Mouse (Mus musculus) left cerebral cortex, adult 18-20 months (tissue): Measurements from ENCODE around the gene Mmab. TPM values are rescaled to one million over a fixed set of nuclear protein-coding genes. Genes with fewer than 3 reads are reported as not detected.

ENCODE experiments used
- microRNA-seq, 2 experiments: library from miRNA; unstranded; fragments of <30 nt; microRNA quantifications; one replicate each; pipeline ENCODE4 v1.2.0; 2021
- total RNA-seq, 2 experiments: library from RNA; stranded (reverse); gene quantifications; 2 replicates each; pipeline ENCODE4 v1.2.3; 2021

Mmab gene
- total RNA-seq, 2 experiments from 2014 or later = 20.2 to 20.5 TPM

Small RNA genes lying within 50 kb of the gene (microRNA-seq; reads per million reads assigned to microRNA genes)
- gene Mir7027 = 0.21 to 0.25 reads per million in 2 experiments

Other genes starting within 250 kb of the Mmab start
- gene Foxn4, start 170.3 kb downstream of the Mmab start, total RNA-seq = not detected
- gene Myo1h, start 154.9 kb downstream of the Mmab start, total RNA-seq = 1 to 10 TPM; 2.5 to 3.3 TPM
- gene Kctd10, start 63.6 kb downstream of the Mmab start, total RNA-seq = 10 to 100 TPM; 64.6 to 68.6 TPM
- gene Ube3b, start 63.5 kb downstream of the Mmab start, total RNA-seq = 10 to 100 TPM; 86.2 to 93.3 TPM
- gene Mvk, start 209 bp upstream of the Mmab start, total RNA-seq = 10 to 100 TPM; 26.9 to 30.9 TPM
- gene Fam222a, start 124.0 kb upstream of the Mmab start, total RNA-seq = 10 to 100 TPM; 10.9 to 11.0 TPM
- gene Trpv4, start 214.4 kb upstream of the Mmab start, total RNA-seq = 1 to 10 TPM; 1.4 to 2.1 TPM
- 10 to 100 TPM; 21.6 to 22.4 TPM for gene Gltp, start 246.9 kb upstream of the Mmab start, total RNA-seq